Mouse (Mus musculus) T-cell, adult 2 months (primary cell): ENCODE results near the gene Nav3.

Experiments used
- DNase-seq: peaks from one replicate; pipeline ENCODE4 v3.0.0; 2022; ENCODE audit warnings: low spot score

The Nav3 gene

GRCm38 (mm10) chr10:109672896-109673295 lies 783.1 kb downstream of the Nav3 start:
- no peak for DNase-seq

- no peak for DNase-seq
Measured at GRCm38 (mm10) chr10:109667453-109667852, 788.6 kb downstream of the Nav3 start.

GRCm38 (mm10) chr10:109664629-109665317 lies 791.2 kb downstream of the Nav3 start:
- DNase-seq = no peak

- DNase-seq = no peak
Measured at GRCm38 (mm10) chr10:109651516-109651915, 804.5 kb downstream of the Nav3 start.

GRCm38 (mm10) chr10:109643598-109643997 lies 812.4 kb downstream of the Nav3 start:
- DNase-seq = no peak

GRCm38 (mm10) chr10:109641806-109642205 lies 814.2 kb downstream of the Nav3 start:
- DNase-seq = no peak

- no peak for DNase-seq
Measured at GRCm38 (mm10) chr10:109637702-109638101, 818.3 kb downstream of the Nav3 start.
